Mouse (Mus musculus) CH12.LX (cell line): ENCODE data around the gene Asnsd1. TPM values are rescaled to one million over a fixed set of nuclear protein-coding genes. Genes with fewer than 3 reads are reported as not detected.

ENCODE experiments used
- DNase-seq: peaks from one replicate; pipeline ENCODE4 v3.0.0-alpha.2; 2013; ENCODE audit errors: extremely low read depth
- H3K27ac ChIP-seq: 2 replicates; pipeline ENCODE4 v1.5.1; 2012; ENCODE audit warnings: low read depth, mild to moderate bottlenecking, control low read depth, moderate library complexity; ENCODE audit not compliant: insufficient read depth
- H3K27me3 ChIP-seq: replicated peaks from 2 replicates; pipeline ENCODE3; 2012; ENCODE audit warnings: inconsistent platforms
- H3K36me3 ChIP-seq, 2 experiments: replicated peaks in 1 of 2; 2 replicates each; pipeline versions ENCODE3 to v1.6.1; 2012; ENCODE audit warnings: inconsistent platforms in 1 of 2, low read length in 1 of 2, mild to moderate bottlenecking in 1 of 2, mixed read lengths in 1 of 2, moderate library complexity in 1 of 2; ENCODE audit not compliant: control insufficient read depth in 1 of 2, insufficient read depth in 1 of 2
- H3K4me1 ChIP-seq, 2 experiments: 2 replicates each; pipeline ENCODE4 v1.6.1; 2012; ENCODE audit warnings: inconsistent platforms in 1 of 2, moderate library complexity in 1 of 2; ENCODE audit not compliant: insufficient read depth in 2 of 2, control insufficient read depth in 1 of 2
- H3K4me2 ChIP-seq: 2 replicates; pipeline ENCODE4 v1.6.1; 2012; ENCODE audit warnings: low read depth, mild to moderate bottlenecking, control low read depth; ENCODE audit not compliant: poor library complexity, insufficient read depth, severe bottlenecking
- H3K4me3 ChIP-seq, 3 experiments: fragments of 150-350 bp in 1 of 3; sonication (generic) in 1 of 3; replicated peaks in 1 of 3; 2 replicates each; pipeline versions ENCODE3 to v1.5.1; 2011 to 2012; ENCODE audit warnings: low read depth in 2 of 3, low read length in 2 of 3, mild to moderate bottlenecking in 2 of 3, moderate library complexity in 2 of 3, control low read depth in 1 of 3, improper control_type of control experiment in 1 of 3, inconsistent platforms in 1 of 3, mixed read lengths in 1 of 3; ENCODE audit not compliant: poor library complexity in 1 of 3
- H3K79me2 ChIP-seq: replicated peaks from 2 replicates; pipeline ENCODE4 v1.6.1; 2012; ENCODE audit warnings: mild to moderate bottlenecking, moderate library complexity; ENCODE audit not compliant: control insufficient read depth, poor library complexity, insufficient read depth, severe bottlenecking; ENCODE audit errors: extremely low read depth
- H3K9ac ChIP-seq: 2 replicates; pipeline ENCODE4 v1.6.1; 2012; ENCODE audit warnings: low read depth, mild to moderate bottlenecking, control low read depth, moderate library complexity; ENCODE audit not compliant: insufficient read depth
- H3K9me3 ChIP-seq: replicated peaks from 2 replicates; pipeline ENCODE3; 2012; ENCODE audit warnings: low read length, inconsistent platforms, mixed read lengths
- BHLHE40 ChIP-seq: IDR thresholded peaks from 2 replicates; pipeline ENCODE4 v1.6.1; 2011; ENCODE audit warnings: mild to moderate bottlenecking, low read depth, low read length, improper control_type of control experiment
- E2F4 ChIP-seq: IDR thresholded peaks from 2 replicates; pipeline ENCODE4 v1.6.1; 2011; ENCODE audit warnings: low read depth, low read length, improper control_type of control experiment; ENCODE audit not compliant: insufficient replicate concordance
- ELF1 ChIP-seq: IDR thresholded peaks from 2 replicates; pipeline ENCODE4 v1.6.1; 2014; ENCODE audit warnings: low read depth, mild to moderate bottlenecking, inconsistent platforms, low read length, improper control_type of control experiment
- ETS1 ChIP-seq: conservative IDR thresholded peaks from 2 replicates; pipeline ENCODE4 v1.6.1; 2012; ENCODE audit warnings: low read depth, mild to moderate bottlenecking, inconsistent platforms, low read length, improper control_type of control experiment, moderate library complexity
- HCFC1 ChIP-seq: IDR thresholded peaks from 2 replicates; pipeline ENCODE4 v1.6.1; 2012; ENCODE audit warnings: low read depth, mild to moderate bottlenecking, inconsistent platforms, low read length, improper control_type of control experiment
- IRF4 ChIP-seq: IDR thresholded peaks from 2 replicates; pipeline ENCODE4 v1.6.1; 2014; ENCODE audit warnings: low read depth, mild to moderate bottlenecking, inconsistent platforms, low read length, improper control_type of control experiment
- JUND ChIP-seq: conservative IDR thresholded peaks from 2 replicates; pipeline ENCODE4 v1.6.1; 2011; ENCODE audit warnings: low read depth, low read length, improper control_type of control experiment
- KAT2A ChIP-seq: IDR thresholded peaks from 2 replicates; pipeline ENCODE4 v1.6.1; 2012; ENCODE audit warnings: low read length, improper control_type of control experiment, inconsistent platforms; ENCODE audit not compliant: insufficient replicate concordance
- MAX ChIP-seq: IDR thresholded peaks from 2 replicates; pipeline ENCODE4 v1.6.1; 2011; ENCODE audit warnings: low read length, improper control_type of control experiment
- MEF2A ChIP-seq: IDR thresholded peaks from 2 replicates; pipeline ENCODE4 v1.6.1; 2014; ENCODE audit warnings: low read depth, mild to moderate bottlenecking, inconsistent platforms, low read length, improper control_type of control experiment, borderline replicate concordance
- MXI1 ChIP-seq: IDR thresholded peaks from 2 replicates; pipeline ENCODE4 v1.6.1; 2011; ENCODE audit warnings: mild to moderate bottlenecking, low read depth, low read length, improper control_type of control experiment
- MYC ChIP-seq: IDR thresholded peaks from 2 replicates; pipeline ENCODE4 v1.6.1; 2011; ENCODE audit warnings: low read depth, mild to moderate bottlenecking, improper control_type of control experiment, low read length
- NELFE ChIP-seq: IDR thresholded peaks from 2 replicates; pipeline ENCODE4 v1.6.1; 2011; ENCODE audit warnings: low read depth, low read length, improper control_type of control experiment
- PAX5 ChIP-seq: IDR thresholded peaks from 2 replicates; pipeline ENCODE4 v1.6.1; 2012; ENCODE audit warnings: low read length, inconsistent platforms, mixed read lengths
- POLR2A ChIP-seq: IDR thresholded peaks from 2 replicates; pipeline ENCODE4 v1.6.1; 2011; ENCODE audit warnings: low read depth, mild to moderate bottlenecking, improper control_type of control experiment, low read length
- POLR2AphosphoS2 ChIP-seq: IDR thresholded peaks from 2 replicates; pipeline ENCODE4 v1.6.1; 2011; ENCODE audit warnings: low read depth, low read length, improper control_type of control experiment
- RCOR1 ChIP-seq: conservative IDR thresholded peaks from 2 replicates; pipeline ENCODE4 v1.6.1; 2012; ENCODE audit warnings: low read depth, mild to moderate bottlenecking, inconsistent platforms, low read length, improper control_type of control experiment
- SIN3A ChIP-seq: IDR thresholded peaks from 2 replicates; pipeline ENCODE4 v1.6.1; 2012; ENCODE audit warnings: low read length, improper control_type of control experiment, inconsistent platforms
- SMC3 ChIP-seq: IDR thresholded peaks from 2 replicates; pipeline ENCODE4 v1.6.1; 2011; ENCODE audit warnings: low read depth, low read length, improper control_type of control experiment
- TBP ChIP-seq: conservative IDR thresholded peaks from 2 replicates; pipeline ENCODE4 v1.6.1; 2011; ENCODE audit warnings: low read depth, low read length, improper control_type of control experiment
- TCF12 ChIP-seq: IDR thresholded peaks from 2 replicates; pipeline ENCODE4 v1.6.1; 2014; ENCODE audit warnings: low read depth, mild to moderate bottlenecking, inconsistent platforms, low read length, improper control_type of control experiment
- ZC3H11A ChIP-seq: IDR thresholded peaks from 2 replicates; pipeline ENCODE4 v1.6.1; 2012; ENCODE audit warnings: low read depth, mild to moderate bottlenecking, inconsistent platforms, low read length, improper control_type of control experiment
- ZKSCAN1 ChIP-seq: IDR thresholded peaks from 2 replicates; pipeline ENCODE4 v1.6.1; 2012; ENCODE audit warnings: low read depth, inconsistent platforms, low read length, improper control_type of control experiment, borderline replicate concordance
- ZMIZ1 ChIP-seq: IDR thresholded peaks from 2 replicates; pipeline ENCODE4 v1.6.1; 2012; ENCODE audit warnings: low read depth, mild to moderate bottlenecking, inconsistent platforms, low read length, improper control_type of control experiment
- ZNF384 ChIP-seq: IDR thresholded peaks from 2 replicates; pipeline ENCODE4 v1.6.1; 2012; ENCODE audit warnings: low read depth, low read length, improper control_type of control experiment, inconsistent platforms
- dilution Hi-C: fragments of 300-500 bp; cut with MboI; formaldehyde crosslinking; loops from 2 replicates; pipeline ENCODE4 v1.14.3; 2020; ENCODE audit warnings: low sequenced_read_pairs; ENCODE audit not compliant: extremely low pct_unique_long_range_greater_than_20kb, extremely low pct_ligation_motif_present
- in situ Hi-C: fragments of 300-500 bp; cut with MboI; formaldehyde crosslinking; loops from 3 replicates; pipeline ENCODE4 v1.14.3; 2019; ENCODE audit warnings: low sequenced_read_pairs, low pct_ligation_motif_present, low pct_unique_long_range_greater_than_20kb, mixed read lengths
- polyA plus RNA-seq: library from polyadenylated mRNA; unstranded; fragments of >175 nt; gene quantifications from 2 replicates; pipeline ENCODE4 v1.2.1, GENCODE M21; 2012; ENCODE audit warnings: low read depth; ENCODE audit not compliant: insufficient read length
- total RNA-seq, 2 experiments: library from RNA; depleted of rRNA; stranded (reverse); fragments of 300-350 nt in 1 of 2; fragments of >200 nt in 1 of 2; gene quantifications; 2 replicates each; pipeline ENCODE4 v1.2.3; 2012 to 2014

The Asnsd1 gene
- total and polyA plus RNA-seq, 3 experiments, result 81.0 to 165 (median 135) TPM

- peak; percentile 66 for TF ChIP-seq TCF12
Measured at GRCm38 (mm10) chr1:53312989-53313967, 39.3 kb downstream of the Asnsd1 start, which contains the start of gene Osgepl1 (continued).

- no peak for DNase-seq
- peaks cover 2 to 40% of the 10 kb centered on the region in 2 experiments; a peak in 3 of 4 replicates for H3K4me1 ChIP-seq
- H3K4me3 ChIP-seq, result no peak overlapping the region
- TF ChIP-seq NELFE (no peak), RCOR1 (no peak), POLR2A (no peak), JUND (no peak)
- in situ Hi-C loops (no loop called here), dilution Hi-C loops (no loop called here)
- peaks cover 14 to 49% of the 10 kb centered on the region in 2 experiments for H3K36me3 ChIP-seq
- H3K4me2 ChIP-seq, result no peak overlapping the region
- H3K79me2 ChIP-seq, result peaks cover 14% of the 10 kb centered on the region; the same call in 1 of the 2 replicates
- H3K27ac ChIP-seq, result no peak overlapping the region
- no peaks in the 10 kb centered on the region for H3K27me3 ChIP-seq
- no peaks in the 10 kb centered on the region for H3K9me3 ChIP-seq
- H3K9ac ChIP-seq, result no peak overlapping the region
Measured at GRCm38 (mm10) chr1:53300506-53300905, 52.0 kb downstream of the Asnsd1 start.

GRCm38 (mm10) chr1:53296581-53297383 is 55.8 kb downstream of the Asnsd1 start, which contains the start of the genes Pms1, Ormdl1 and Gm28778:
Gene Pms1 (minus strand): TSS chr1:53297018.
Gene Ormdl1 (plus strand): TSS chr1:53297095.
Gene Gm28778 (plus strand): TSS chr1:53297111.
- H3K79me2 ChIP-seq, result peaks cover 14% of the 10 kb centered on the region; the same call in 1 of the 2 replicates
- no peaks in the 10 kb centered on the region for H3K9me3 ChIP-seq
- peaks cover 2 to 49% of the 10 kb centered on the region in 2 experiments; a peak in 3 of 4 replicates for H3K4me1 ChIP-seq
- peak within 1 kb of the TSS; percentile 76 for H3K27ac ChIP-seq
- H3K4me3 ChIP-seq, result peak within 1 kb of the TSS; percentile 77 to 91 (median 86)
- no peaks in the 10 kb centered on the region for H3K27me3 ChIP-seq
- in situ Hi-C loops, result no loop called here
- H3K36me3 ChIP-seq, result peaks cover 9 to 46% of the 10 kb centered on the region in 2 experiments
- peak within 1 kb of the TSS; percentile 83 for H3K9ac ChIP-seq
- peak; percentile 91 for DNase-seq
- dilution Hi-C loops, result no loop called here
- peak within 1 kb of the TSS; percentile 89 for H3K4me2 ChIP-seq
- TF ChIP-seq TBP, result peak; percentile 71
- 0 out of 2 replicates have a peak, but pooled peaks have one; percentile 48 for TF ChIP-seq MYC
- no peak for TF ChIP-seq SIN3A
- peak; percentile 57; the same call in 1 of the 2 replicates for TF ChIP-seq MEF2A
- TF ChIP-seq HCFC1, result peak; percentile 66
- no peak; the same call in 1 of the 2 replicates for TF ChIP-seq MAX
- TF ChIP-seq RCOR1, result no peak
- no peak for TF ChIP-seq ZNF384
- TF ChIP-seq POLR2AphosphoS2, result peak; percentile 76; the same call in 1 of the 2 replicates
- no peak for TF ChIP-seq E2F4
- TF ChIP-seq TCF12, result peak; percentile 92
- TF ChIP-seq BHLHE40, result peak; percentile 24; the same call in 1 of the 2 replicates
- peak; percentile 95 for TF ChIP-seq ZMIZ1
- TF ChIP-seq ELF1, result peak; percentile 95
- peak; percentile 96 for TF ChIP-seq POLR2A
- peak; percentile 76 for TF ChIP-seq MXI1
- peak; percentile 50; the same call in 1 of the 2 replicates for TF ChIP-seq IRF4
- no peak for TF ChIP-seq ZC3H11A
- peak; percentile 60; the same call in 1 of the 2 replicates for TF ChIP-seq KAT2A
- 0 out of 2 replicates have a peak, but pooled peaks have one; percentile 14 for TF ChIP-seq ETS1
- no peak for TF ChIP-seq PAX5
- TF ChIP-seq ZKSCAN1, result peak; percentile 55
- no peak for TF ChIP-seq SMC3
